Comparison of ENCODE assay signal across 13 mouse cellular contexts in the genomic region with DNA sequence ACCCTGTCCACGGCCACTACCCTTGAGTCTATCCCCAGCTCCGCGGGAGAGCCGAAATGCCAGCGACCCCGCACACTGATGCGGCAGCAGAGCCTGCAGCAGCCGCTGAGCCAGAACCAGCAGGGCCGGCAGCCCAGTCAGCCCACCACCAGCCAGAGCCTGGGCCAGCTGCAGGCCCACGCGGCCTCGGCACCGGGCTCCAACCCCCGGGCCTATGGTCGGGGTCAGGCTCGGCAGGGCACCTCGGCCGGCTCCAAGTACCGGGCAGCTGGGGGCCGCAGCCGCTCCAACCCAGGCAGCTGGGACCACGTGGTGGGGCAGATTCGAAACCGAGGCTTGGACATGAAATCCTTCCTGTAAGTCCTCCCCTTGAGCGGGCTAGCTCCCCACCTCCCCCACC. TPM values are rescaled to one million over a fixed set of nuclear protein-coding genes. Genes with fewer than 3 reads are reported as not detected.
DNase-seq lines count a peak whose midpoint lies in the region; ATAC-seq lines count a peak whose summit lies in the region.
"Had no signal": no experiment of that assay in that cellular context is flagged by ENCODE, and none has a peak within 500 bp of the region (broad histone marks: within the 10 kb centered on the region; RNA-seq: fewer than 3 reads in every experiment).

No protein-coding gene starts in this region.

- H3K27ac ChIP-seq in forebrain, embryonic 11.5 days (ENCODE audit: low read depth, low read length) = no peak overlapping the region
- H3K27ac ChIP-seq in forebrain, embryonic 12.5 days = no peak overlapping the region
- H3K27ac ChIP-seq in embryonic facial prominence, embryonic 10.5 days (replicated peaks) = peak overlapping the region; percentile 31; the same call in 1 of the 2 replicates
- H3K27ac ChIP-seq in limb, embryonic 13.5 days = no peak overlapping the region
- H3K27ac ChIP-seq: lung, embryonic 15.5 days had no signal

- H3K4me3 ChIP-seq in forebrain, embryonic 11.5 days (ENCODE audit: low read depth, low read length) = no peak overlapping the region
- H3K4me3 ChIP-seq in forebrain, embryonic 12.5 days (replicated peaks) = no peak overlapping the region
- peak overlapping the region; percentile 28; the same call in 1 of the 2 replicates for H3K4me3 ChIP-seq in embryonic facial prominence, embryonic 10.5 days
- H3K4me3 ChIP-seq in limb, embryonic 13.5 days = no peak overlapping the region
- H3K4me3 ChIP-seq: lung, embryonic 15.5 days had no signal

- no peak overlapping the region for H3K4me2 ChIP-seq in forebrain, embryonic 11.5 days (ENCODE audit: low read depth, low read length, severe bottlenecking)
- no peak overlapping the region for H3K4me2 ChIP-seq in forebrain, embryonic 12.5 days
- H3K4me2 ChIP-seq in limb, embryonic 13.5 days (replicated peaks) = peak overlapping the region; percentile 19
- H3K4me2 ChIP-seq: lung, embryonic 15.5 days had no signal

- 30% methylated on average over 23 of the region's 25 CpGs for WGBS in forebrain, embryonic 11.5 days
- WGBS in forebrain, embryonic 12.5 days = 39% methylated on average over 25 of the region's 25 CpGs
- WGBS in embryonic facial prominence, embryonic 10.5 days = 32% methylated on average over 25 of the region's 25 CpGs
- WGBS in limb, embryonic 13.5 days = 29% methylated on average over 25 of the region's 25 CpGs

- peaks cover 11% of the 10 kb centered on the region; the same call in 1 of the 2 replicates for H3K4me1 ChIP-seq in forebrain, embryonic 11.5 days (replicated peaks; ENCODE audit: control insufficient read depth, insufficient read depth, low read length)
- H3K4me1 ChIP-seq in forebrain, embryonic 12.5 days = peaks cover 46% of the 10 kb centered on the region
- peaks cover 66% of the 10 kb centered on the region for H3K4me1 ChIP-seq in embryonic facial prominence, embryonic 10.5 days
- peaks cover 75% of the 10 kb centered on the region for H3K4me1 ChIP-seq in limb, embryonic 13.5 days

- H3K9ac ChIP-seq in forebrain, embryonic 11.5 days (ENCODE audit: low read length) = 0 out of 2 replicates have a peak overlapping the region, but pooled peaks have one; percentile 13
- no peak overlapping the region for H3K9ac ChIP-seq in forebrain, embryonic 12.5 days
- no peak overlapping the region; the same call in 1 of the 2 replicates for H3K9ac ChIP-seq in limb, embryonic 13.5 days
- H3K9ac ChIP-seq: lung, embryonic 15.5 days had no signal

- H3K9me3 ChIP-seq in forebrain, embryonic 11.5 days (ENCODE audit: control insufficient read depth, low read length) = no peaks in the 10 kb centered on the region
- no peaks in the 10 kb centered on the region for H3K9me3 ChIP-seq in forebrain, embryonic 12.5 days
- H3K9me3 ChIP-seq in embryonic facial prominence, embryonic 10.5 days = no peaks in the 10 kb centered on the region
- H3K9me3 ChIP-seq in limb, embryonic 13.5 days = no peaks in the 10 kb centered on the region
- H3K9me3 ChIP-seq: G1E; lung, embryonic 15.5 days had no signal

- H3K27me3 ChIP-seq in forebrain, embryonic 11.5 days (ENCODE audit: control insufficient read depth, insufficient read depth, low read length) = 0 out of 2 replicates have a peak, but pooled peaks cover 2% of the 10 kb centered on the region
- H3K27me3 ChIP-seq in forebrain, embryonic 12.5 days = peaks cover 38% of the 10 kb centered on the region
- peaks cover 91% of the 10 kb centered on the region for H3K27me3 ChIP-seq in embryonic facial prominence, embryonic 10.5 days (replicated peaks; ENCODE audit: low read depth, poor library complexity, severe bottlenecking)
- peaks cover 45% of the 10 kb centered on the region for H3K27me3 ChIP-seq in limb, embryonic 13.5 days

- peak; percentile 57 for DNase-seq in forebrain, embryonic 11.5 days (ENCODE audit: low spot score)
- peak; percentile 52 for DNase-seq in kidney, postnatal 10 days
- no peak for DNase-seq in kidney, adult 11 months
- peak; percentile 29 for DNase-seq in embryonic facial prominence, embryonic 10.5 days (ENCODE audit: low spot score)
- DNase-seq in urinary bladder, adult 2 months (ENCODE audit: low spot score) = no peak
- DNase-seq in ovary, postnatal 14 days (ENCODE audit: low spot score) = no peak
- DNase-seq: cerebellum, adult 18-20 months; embryo, embryonic 11 days; gastrocnemius, postnatal 14 days had no signal

- ATAC-seq in forebrain, embryonic 11.5 days (replicated peaks; ENCODE audit: low FRiP score) = no peak
- ATAC-seq in forebrain, embryonic 12.5 days (ENCODE audit: low FRiP score) = no peak
- no peak for ATAC-seq in limb, embryonic 13.5 days (ENCODE audit: low FRiP score, low read depth)

- H3K36me3 ChIP-seq in forebrain, embryonic 11.5 days (ENCODE audit: control insufficient read depth, insufficient read depth, low read length) = no peaks in the 10 kb centered on the region
- H3K36me3 ChIP-seq in forebrain, embryonic 12.5 days (replicated peaks) = no peaks in the 10 kb centered on the region
- no peaks in the 10 kb centered on the region for H3K36me3 ChIP-seq in embryonic facial prominence, embryonic 10.5 days (replicated peaks)
- H3K36me3 ChIP-seq in limb, embryonic 13.5 days = no peaks in the 10 kb centered on the region
- H3K36me3 ChIP-seq: G1E; lung, embryonic 15.5 days had no signal

RNA-seq across cellular contexts. Expression of a gene that starts 31.0 kb away (rescaled TPM):
- 0.33 and 0.71 TPM in 2 replicates for polyA plus RNA-seq in forebrain, embryonic 11.5 days (2014; fragmentation: Nextera tagmentation; extraction: Ambion mirVana)
- polyA plus RNA-seq in forebrain, embryonic 12.5 days (2016; fragmentation: Nextera tagmentation; extraction: Ambion mirVana) = 0.83 and 1.1 TPM in 2 replicates
- polyA plus RNA-seq in embryonic facial prominence, embryonic 10.5 days (2016; fragmentation: Nextera tagmentation; extraction: Ambion mirVana) = 0.29 and 0.52 TPM in 2 replicates
- polyA plus RNA-seq in limb, embryonic 13.5 days (2015; fragmentation: Nextera tagmentation; extraction: Ambion mirVana) = 0.25 and 0.37 TPM in 2 replicates
- polyA plus RNA-seq in urinary bladder, adult 2 months (2012; rRNA removed) = 2.9 and 3.3 TPM in 2 replicates
- polyA plus RNA-seq: G1E had no signal

RNA-seq across cellular contexts. Expression of a gene that starts 37.4 kb away (rescaled TPM):
- 3.2 and 7.7 TPM in 2 replicates for polyA plus RNA-seq in forebrain, embryonic 11.5 days (2014; fragmentation: Nextera tagmentation; extraction: Ambion mirVana)
- polyA plus RNA-seq in forebrain, embryonic 12.5 days (2016; fragmentation: Nextera tagmentation; extraction: Ambion mirVana) = 2.7 and 5.5 TPM in 2 replicates
- polyA plus RNA-seq in embryonic facial prominence, embryonic 10.5 days (2016; fragmentation: Nextera tagmentation; extraction: Ambion mirVana) = 0.44 and 0.64 TPM in 2 replicates
- polyA plus RNA-seq in limb, embryonic 13.5 days (2015; fragmentation: Nextera tagmentation; extraction: Ambion mirVana) = 0.69 and 1.1 TPM in 2 replicates
- polyA plus RNA-seq in urinary bladder, adult 2 months (2012; rRNA removed) = 1.2 TPM in 2 replicates
- polyA plus RNA-seq: G1E had no signal

RNA-seq across cellular contexts. Expression of a gene that starts 56.4 kb away (rescaled TPM):
- polyA plus RNA-seq in forebrain, embryonic 11.5 days (2014; fragmentation: Nextera tagmentation; extraction: Ambion mirVana) = 0.41 and 0.64 TPM in 2 replicates
- 0.58 and 0.97 TPM in 2 replicates for polyA plus RNA-seq in forebrain, embryonic 12.5 days (2016; fragmentation: Nextera tagmentation; extraction: Ambion mirVana)
- polyA plus RNA-seq in embryonic facial prominence, embryonic 10.5 days (2016; fragmentation: Nextera tagmentation; extraction: Ambion mirVana) = 0.29 and 0.39 TPM in 2 replicates
- not detected in 2 replicates for polyA plus RNA-seq in limb, embryonic 13.5 days (2015; fragmentation: Nextera tagmentation; extraction: Ambion mirVana)
- polyA plus RNA-seq in urinary bladder, adult 2 months (2012; rRNA removed) = 0.26 and 0.44 TPM in 2 replicates

Comparison
In these comparisons a context has a peak if more than half of its experiments do, and no peak if none do; other contexts are left out.
1. DNase-seq: peak in forebrain, embryonic 11.5 days (single experiment), kidney, postnatal 10 days (single experiment) and embryonic facial prominence, embryonic 10.5 days (single experiment); none in kidney, adult 11 months (single experiment), urinary bladder, adult 2 months (single experiment) and ovary, postnatal 14 days (single experiment).